Mouse (Mus musculus) T-cell, adult 2 months (primary cell): Measurements from ENCODE around the gene Abca5.
"Not testable (repeated sequence)": the region's sequence is repeated elsewhere in the genome, so short reads cannot be mapped to it uniquely, and the experiment has no call there.

Source experiments
- DNase-seq: peaks from one replicate; pipeline ENCODE4 v3.0.0; 2022; ENCODE audit warnings: low spot score

Abca5 gene

DNA sequence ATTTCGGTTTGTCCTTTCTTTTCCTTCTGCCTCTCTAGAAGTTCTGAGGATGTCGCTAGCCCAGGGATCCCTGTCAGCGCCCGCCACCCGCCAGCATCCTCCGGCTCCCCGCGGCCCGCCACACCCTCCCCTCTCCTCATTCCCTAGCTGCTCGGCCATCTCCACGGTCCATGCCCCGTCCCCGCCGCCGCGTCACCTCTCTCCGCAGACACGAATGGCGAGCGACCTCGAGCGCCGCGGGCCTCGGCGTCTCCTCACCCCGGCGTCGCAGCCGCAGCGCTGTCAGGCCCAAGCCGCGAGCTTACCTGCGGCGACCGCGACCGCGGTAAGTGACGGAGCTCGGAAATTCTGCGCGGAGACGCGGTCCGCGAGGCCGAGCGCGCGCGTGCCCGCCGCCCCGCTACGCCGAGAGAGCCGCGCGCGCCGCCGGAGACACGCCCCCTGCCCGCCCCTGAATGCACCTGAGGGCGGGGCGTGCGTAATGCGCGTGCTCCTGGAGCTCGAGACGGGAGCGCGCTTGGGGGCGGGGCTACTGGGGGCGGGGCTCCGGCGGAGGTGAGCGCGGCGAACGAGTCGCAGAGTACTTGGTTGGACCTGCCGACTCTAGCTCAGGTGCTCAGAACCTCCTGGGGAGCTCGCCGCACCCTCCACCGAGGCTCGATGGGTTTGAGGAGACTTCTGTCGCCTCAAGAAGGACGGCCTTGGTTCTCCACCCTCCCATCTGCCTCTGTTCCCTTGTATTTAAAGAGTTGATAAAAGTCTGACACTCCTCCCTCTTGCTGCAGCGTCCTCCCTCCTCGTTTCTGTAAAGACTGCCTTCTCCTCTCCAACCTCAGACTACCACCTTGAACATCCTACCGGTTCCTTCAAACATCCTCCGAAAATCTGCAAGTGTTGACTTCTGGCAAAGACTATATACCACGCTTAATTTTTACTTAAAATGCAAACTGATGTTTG, at the start of gene Abca5:
Gene Abca5, minus strand, starts transcription at position 428 of the 957 bp plus-strand sequence.
- DNase-seq, result peak; percentile 80

DNA sequence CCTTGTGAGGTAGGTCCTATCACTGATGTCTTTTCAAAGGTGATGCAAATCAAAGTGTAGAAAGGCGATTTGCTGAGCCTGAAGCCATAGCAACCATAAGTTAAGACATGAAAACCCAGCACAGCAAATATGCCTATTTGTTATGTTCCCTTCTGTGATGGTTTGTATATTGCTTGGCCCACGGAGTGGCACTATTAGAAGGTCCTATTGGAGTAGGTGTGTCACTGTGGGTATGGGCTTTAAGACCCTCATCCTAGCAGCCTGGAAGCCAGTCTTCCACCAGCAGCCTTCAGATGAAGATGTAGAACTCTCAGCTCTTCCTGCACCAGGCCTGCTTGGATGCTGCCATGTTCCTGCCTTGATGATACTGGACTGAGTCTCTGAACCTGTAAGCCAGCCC, 48.0 kb upstream of the Abca5 start:
- no peak for DNase-seq

DNA sequence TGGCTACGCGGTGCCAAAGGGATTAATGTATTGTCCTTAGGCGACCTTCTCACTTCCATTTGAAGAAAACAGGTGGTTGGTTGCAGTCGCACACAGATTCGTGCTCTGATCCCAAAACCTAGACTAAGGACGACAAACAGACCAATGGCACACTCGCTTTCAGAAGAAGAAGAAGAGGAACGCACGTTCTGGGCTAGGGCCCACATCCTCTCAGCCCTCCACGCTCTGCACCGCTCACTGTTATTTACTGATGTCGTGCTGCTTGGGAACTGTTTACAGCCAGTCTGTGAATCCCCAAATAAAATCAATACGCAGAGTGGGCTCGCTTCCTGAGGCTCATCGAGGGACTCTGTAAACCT, 42.8 kb upstream of the Abca5 start:
- no peak for DNase-seq

DNA sequence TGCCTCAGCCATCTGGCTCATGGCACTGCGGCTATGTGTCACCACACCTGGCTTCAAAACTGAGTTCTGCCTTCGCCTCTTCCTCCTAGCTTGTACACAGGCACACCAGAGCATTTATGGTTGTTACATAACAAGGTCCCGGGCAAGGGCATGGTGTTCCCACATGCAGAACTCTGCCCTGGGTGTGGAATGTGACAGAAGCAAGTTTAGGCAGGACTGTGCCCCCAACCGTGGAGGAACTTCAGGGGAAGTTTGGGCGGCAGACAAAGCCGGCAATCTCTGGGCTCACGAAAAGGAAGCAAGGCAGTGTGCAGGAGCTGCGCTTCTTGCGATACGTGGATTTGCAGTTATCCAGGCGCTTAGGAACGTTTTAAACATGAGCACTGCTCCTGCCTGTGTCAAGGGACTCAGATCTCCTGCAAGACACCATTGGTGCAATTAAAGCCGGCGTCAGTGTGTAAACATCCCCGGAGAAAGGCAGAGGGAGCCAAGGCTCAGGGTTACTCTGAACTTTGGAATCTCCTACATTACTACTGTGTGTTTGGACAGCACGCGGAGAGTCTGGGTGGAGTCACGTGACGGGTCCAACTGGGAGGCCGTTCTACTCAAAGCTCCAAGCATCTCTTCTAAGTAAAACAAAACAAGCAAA, 42.3 kb upstream of the Abca5 start:
- DNase-seq, result no peak

DNA sequence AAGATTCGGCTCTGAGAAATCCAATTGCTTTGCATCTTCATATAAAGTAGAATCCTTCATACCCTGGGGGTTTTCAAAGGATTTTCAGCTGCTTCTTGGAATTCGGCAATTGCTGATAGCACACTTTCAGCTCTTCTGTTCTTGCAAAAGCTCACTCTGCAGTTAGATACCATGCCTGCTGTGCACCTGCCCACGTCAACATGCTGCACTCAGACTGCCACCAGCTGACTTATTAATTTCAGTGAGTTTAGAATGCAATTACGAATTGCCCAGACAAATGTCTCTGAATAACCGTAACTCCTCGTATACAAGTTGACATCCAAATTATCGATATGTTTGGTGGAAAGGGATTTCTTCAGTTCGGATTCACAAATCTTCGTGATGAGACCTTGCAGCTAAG, 36.5 kb upstream of the Abca5 start:
- DNase-seq, result no peak

DNA sequence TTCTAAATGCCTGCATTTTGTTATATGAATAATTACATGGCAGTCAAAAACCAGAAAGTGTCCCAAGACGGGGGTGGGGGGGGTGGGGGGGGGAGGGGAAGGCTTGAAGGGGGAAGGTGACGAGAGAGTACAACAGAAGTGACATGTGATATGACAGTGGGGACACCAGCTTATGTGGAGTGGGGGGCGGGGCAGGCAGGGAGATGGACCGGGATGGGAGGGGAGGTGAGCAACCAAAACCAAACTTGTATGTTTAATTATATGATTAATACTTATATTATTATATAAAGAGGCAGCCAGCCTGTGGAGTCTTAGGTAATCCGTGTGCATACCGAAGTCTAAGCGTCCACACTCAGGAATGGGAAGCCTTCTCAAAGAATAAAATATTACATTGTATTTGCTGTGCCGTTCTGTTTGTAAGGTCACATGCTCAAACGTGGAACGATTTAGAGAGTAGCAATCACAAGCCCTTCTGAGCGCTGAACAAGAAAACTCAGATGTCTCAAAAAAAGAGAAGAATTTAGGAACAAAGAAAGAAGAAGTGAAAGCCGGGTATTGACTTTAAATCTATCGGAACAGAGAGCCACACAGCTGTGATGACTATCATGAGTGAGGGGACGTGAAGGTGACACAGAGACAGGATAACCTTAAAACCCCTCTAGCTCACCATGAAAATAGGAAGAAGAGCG, 34.9 kb upstream of the Abca5 start:
- no peak for DNase-seq

DNA sequence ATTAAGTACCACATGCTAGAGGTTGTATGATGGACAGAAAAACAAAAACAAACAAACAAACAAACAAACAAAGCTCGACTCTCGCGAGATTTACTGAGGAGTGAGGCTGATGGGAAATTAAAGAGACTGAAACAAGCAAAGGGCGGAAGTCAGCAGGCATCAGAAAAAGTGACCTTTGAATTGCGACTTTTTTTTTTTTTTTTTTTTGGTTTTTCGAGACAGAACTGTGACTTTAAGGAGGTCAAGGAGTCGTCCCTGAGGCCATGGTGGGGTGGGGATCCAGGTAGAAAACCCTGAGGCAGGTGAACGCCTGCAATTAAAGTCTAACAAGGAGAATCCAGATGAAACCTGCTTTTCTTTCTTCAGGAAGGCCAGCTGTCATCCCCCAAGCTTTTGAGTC, 34.3 kb upstream of the Abca5 start:
- no peak for DNase-seq

DNA sequence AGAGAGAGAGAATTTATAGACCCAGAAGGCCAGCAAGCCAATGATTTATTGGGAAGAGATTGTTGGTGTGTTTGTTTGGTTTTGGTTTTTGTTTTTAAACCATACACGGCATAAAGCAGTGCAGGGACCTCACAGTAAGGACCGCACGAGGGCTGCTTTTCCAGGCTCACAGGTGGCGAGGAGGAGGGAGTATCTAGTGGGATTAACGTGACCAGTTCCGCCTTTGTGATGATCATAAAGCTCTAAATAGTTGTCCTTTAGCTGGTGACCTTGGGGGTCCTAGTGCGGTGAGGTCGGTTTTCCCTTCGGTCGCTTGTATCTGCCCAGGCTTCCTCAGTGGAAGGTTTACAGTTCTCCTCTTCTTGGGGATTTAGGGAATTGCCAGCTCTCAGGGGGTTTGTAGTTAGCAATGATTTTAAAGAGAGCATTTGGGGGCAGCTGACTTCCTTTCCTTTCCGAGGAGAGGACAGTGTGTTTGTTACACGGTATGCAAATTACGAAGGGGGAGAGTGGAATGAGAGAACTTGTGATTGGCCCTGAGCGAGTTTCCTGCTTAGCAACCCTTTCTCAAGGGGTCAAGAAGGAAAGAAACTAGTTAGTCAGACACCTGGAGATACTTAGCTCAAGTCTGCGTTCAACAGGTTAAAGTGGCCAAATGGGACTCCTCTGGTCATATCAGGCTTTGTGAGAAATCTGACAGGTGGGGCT, 31.9 kb upstream of the Abca5 start:
- no peak for DNase-seq

DNA sequence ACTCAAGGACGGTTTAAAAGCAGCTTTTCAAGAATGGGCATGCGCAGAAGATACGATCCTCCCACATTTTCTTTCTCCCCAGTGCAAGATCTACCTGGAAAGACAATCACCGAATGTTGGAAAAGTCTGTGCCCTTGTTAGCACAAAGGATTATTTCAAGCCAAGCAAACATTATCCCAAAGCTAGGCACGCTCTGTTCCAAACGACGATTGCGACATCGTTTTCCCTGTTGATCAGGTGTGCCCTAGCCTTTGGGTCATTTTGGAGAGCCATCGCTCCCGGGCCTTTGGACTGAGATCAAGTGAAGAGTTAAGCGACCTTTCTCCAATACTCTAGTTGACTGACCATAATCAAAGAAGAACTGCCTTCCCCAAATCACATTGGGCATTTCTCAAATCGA, 30.1 kb upstream of the Abca5 start:
- no peak for DNase-seq

DNA sequence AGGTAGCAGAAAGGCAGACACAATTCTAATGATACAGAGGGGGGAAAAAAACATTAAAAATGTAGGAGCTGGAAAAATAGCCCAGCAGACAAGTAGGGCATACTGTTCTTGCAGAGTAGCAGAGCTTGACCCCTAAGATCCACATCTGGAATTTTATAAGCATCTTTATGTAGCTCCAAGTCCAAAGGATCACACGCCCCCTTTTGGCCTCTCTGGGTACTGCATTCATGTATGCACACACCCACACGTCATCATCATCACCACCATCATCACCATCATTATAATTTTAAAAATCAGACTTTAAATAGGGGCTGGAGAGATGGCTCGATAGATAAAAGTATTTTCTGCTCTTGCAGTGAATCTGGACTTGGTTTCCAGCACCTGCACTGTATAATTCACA, 29.4 kb upstream of the Abca5 start:
- no peak for DNase-seq

DNA sequence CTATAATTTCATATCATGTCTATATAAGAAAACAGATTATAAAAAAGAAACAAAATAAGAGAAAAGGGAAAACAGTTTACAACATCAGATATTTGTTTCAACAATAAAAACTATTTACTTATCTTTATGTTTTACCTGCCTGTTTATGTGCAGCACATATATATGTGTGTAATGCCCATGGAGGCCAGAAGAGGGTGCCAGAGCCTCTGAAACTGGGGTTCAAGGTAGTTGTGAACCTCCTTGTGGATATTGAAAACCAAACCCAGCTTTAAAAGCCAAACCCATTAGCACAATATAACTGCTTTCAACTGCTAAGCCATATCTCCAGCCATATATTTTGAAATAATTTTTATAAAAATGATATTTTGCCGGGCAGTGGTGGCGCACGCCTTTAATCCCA, 27.5 kb upstream of the Abca5 start:
- peak; percentile 19 for DNase-seq

DNA sequence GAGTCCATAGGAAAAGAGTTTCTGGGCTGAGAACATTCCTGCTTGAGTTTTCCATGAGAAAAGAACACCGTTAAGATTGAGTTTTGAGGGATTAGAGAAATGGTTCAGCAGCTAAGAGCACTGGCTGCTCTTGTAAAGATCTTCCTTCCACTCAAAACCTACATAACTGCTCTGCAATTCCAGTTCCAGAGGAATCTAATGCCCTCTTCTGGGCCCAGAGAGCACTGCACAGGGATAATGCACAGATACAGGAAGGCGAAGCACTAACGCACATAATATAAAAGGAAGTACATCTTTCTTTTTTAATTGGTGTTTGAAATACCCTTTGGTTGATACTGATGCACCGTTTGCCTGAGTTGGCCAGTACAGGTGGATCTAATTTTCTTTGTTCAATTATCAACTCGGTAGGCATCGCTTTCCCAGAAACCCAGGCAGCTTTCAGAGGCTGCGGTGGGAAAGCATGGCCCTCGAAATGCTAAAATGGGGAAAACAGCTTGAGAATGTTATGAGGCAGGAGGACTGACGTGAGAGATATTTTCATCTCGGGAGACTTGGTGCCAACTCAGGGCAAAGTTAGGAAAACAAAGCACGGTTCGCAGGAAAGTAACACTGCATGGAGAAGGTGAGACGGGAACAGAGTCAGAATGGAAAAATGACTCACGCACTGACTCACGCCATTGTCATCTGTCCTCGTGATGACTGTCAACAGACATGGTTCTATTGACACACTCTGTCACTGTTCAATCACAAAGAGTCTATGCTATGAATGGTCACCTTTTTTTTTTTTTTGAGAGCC, 20.4 kb upstream of the Abca5 start:
- DNase-seq, result no peak

DNA sequence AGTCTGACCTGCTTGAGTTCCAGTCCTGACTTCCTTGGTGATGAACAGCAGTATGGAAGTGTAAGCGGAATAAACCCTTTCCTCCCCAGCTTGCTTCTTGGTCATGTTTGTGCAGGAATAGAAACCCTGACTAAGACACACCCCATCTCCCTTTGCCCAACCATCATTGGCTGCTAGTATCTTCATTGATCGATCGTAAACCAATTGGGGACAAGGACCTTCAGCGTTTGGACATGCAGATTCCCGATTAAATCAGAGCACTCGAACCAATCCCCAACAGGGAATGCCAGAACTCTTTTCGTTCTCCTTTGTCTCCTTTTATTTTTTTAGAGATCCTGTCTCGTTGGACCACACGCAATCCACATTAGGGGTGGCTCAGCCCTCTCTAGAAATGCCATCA, 17.6 kb upstream of the Abca5 start:
- DNase-seq, result not testable (repeated sequence)

DNA sequence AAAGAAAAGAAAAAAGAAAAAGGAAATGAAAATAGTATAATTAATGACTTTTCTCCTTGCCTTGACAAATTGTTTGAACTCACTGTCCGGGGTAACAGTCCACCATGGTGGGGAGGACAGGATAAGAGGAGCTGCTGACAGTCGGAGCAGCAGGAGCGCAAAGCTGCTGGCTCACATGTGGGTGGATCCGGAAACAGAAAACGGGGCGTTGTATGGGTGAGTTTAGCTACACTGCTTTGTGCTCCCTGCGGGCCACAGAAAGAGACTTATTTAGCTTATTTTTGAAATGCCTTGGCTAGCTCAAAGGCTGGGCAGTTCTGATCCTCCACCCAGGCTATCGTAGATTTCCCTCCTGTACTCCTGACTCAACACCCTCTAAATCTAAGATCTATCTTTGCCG, 16.7 kb upstream of the Abca5 start:
- no peak for DNase-seq

DNA sequence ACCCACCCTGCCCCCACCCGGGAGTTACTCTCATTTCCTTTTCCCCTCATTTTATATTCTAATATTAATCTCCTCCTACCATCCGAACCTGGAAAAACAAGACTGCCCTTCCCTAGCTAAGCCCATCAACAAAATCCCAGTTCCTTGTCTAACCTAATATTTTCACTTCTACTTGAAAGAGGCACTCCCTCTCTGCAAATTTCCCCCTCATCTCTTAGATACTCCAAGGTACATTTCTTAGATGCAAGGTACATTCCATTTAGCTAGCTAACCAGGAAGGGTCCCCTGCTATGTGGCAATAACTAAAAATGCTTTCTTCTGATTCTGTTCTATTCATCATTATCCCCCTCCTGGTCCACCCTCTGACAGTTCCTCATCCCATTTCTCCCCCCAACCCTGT, 10.7 kb upstream of the Abca5 start:
- DNase-seq, result no peak

DNA sequence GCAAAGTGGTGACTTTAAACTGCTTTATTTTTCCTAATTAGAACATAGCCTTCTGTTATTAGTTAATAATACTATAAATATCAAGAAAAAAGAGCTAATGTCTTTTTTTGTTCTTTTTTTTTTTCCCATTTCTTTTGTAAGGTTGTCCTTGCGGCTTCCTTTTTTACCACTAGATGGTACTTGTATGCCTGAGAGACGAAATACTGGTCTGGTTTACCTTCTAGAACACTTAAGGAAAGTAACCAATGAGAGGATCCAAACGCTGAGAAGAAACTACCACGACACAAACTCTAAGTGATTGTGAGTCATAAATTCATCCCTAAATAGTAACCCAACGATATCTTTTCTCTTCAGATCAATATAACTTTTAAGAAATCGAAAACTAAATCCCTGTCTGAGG, 10.3 kb upstream of the Abca5 start:
- DNase-seq, result no peak

DNA sequence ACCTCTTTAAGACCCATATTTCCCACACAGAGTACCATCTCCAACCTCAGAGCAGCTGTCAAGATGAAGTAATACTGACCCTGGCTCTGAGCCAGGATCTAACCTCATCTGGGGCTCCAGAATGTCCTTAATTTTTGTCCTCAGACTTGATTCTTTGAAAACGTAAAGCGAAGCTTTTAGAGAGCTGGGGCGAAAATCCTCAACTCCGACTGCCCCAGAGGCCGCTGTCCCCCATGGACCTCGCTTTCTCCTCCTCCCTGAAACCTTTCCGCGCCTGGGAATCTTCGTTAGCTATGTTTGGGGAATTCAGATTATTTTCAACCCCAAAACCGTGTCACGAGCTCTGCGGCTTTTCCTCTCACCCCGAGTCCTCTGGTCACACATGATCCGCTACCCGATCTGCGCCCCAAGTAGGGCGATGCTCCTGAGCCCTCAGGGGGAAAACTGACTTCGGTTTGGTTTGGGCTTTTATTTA, 665 bp downstream of the Abca5 start:
- DNase-seq, result peak; percentile 1

DNA sequence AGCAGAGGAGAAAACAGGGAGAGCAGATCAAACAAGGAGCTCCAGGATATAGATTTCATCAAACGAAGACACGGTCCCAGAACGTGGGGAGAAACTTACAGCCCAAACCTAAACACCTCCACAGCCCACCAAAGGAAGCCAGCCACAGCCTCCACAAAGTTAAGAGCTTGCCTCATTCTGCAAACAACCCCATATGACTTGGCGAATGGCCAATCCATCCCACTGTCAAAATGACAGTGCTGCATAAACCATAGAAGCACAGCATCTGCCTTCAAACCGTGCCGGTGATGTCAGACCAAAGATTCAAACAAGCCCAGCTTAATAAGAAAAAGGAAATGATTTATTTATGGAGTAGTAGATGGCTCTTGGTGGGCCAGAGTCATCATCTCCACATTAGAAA, 7.4 kb downstream of the Abca5 start:
- no peak for DNase-seq

DNA sequence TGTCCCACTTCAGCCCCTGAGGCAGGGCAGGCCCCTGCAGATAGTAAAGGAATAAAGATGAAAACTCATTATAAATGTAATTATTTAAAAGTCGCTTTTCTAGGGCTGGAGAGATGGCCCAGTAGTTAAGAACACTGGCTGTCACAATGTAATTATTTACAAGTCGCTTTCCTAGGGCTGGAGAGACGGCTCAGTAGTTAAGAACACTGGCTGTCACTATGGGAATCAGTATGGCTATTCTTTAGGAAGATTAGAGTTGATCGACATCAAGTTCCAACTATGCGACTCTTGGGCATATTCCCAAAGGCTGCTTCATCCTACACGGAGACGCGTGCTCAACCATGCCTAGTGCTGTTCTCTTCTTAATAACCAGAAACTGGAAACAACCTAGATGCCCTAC, 15.2 kb downstream of the Abca5 start:
- DNase-seq, result no peak

DNA sequence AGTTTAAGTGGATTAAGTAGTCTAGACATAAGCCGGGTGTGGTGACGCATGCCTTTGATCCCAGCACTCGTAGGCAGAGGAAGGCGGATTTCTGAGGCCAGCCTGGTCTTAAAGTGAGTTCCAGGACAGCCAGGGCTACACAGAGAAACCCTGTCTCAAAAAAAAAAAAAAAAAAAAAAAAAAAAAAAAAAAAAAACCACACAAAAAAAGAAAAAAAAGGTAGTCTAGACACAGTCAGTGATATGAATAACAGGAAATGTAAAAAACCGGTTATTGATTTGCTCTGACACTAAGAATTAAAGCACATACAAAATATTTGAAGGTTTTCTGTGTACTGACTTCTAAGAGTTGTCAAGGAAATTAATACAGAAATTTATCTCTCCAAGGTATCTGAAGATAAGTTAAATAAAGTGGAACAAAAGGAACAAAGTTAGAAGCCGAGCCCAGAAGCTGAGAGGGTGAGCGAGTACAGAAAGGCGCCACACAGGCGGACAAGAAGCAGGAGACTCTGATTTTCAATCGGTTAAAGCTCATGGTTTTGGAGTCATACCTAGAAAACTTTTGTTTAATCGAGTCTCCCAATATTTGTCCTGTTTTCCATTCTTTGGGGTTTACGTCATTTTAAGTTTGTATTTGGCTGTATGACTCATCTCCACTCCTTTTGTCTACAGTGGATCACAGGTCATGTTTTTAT, 30.9 kb downstream of the Abca5 start:
- no peak for DNase-seq

DNA sequence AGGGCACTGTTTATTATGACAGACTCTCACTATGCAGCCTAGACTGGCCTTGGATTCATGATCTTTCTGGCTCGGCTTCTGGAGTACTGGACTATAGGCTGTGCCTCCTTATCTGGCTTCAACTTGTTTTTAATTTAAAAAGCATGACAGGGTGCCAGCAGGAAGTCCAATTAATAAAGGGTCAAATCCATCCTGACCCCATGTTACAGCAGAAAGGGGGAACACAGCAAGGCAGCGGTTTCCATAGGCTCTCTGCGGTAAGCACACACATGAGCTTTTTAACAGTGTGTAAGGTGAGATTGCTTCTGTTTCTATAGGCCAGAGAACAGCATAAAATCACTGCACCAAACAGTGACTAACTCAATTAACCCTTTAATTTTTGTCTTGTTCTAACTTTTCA, 34.1 kb downstream of the Abca5 start:
- DNase-seq, result no peak
